Mouse (Mus musculus) neural tube, embryonic 14.5 days (tissue): ENCODE results near the gene Cd200r2. TPM values are rescaled to one million over a fixed set of nuclear protein-coding genes. Genes with fewer than 3 reads are reported as not detected.
"Not testable (repeated sequence)": the region's sequence is repeated elsewhere in the genome, so short reads cannot be mapped to it uniquely, and the experiment has no call there.

ENCODE experiments used
- ATAC-seq: fragments of 200-750 bp; cut with Nextera tagmentation; 2 replicates; pipeline ENCODE4 v1.8.0; 2017; ENCODE audit warnings: low read depth, mild to moderate bottlenecking, moderate TSS enrichment, moderate library complexity
- H3K27ac ChIP-seq: fragments of 300-500 bp; sonication (generic); 2 replicates; pipeline ENCODE4 v1.5.1; 2014; ENCODE audit warnings: low read depth, mild to moderate bottlenecking, control low read depth, low read length, moderate library complexity, mixed read lengths
- H3K27me3 ChIP-seq: fragments of 300-500 bp; sonication (generic); 2 replicates; pipeline ENCODE4 v1.6.1; 2014; ENCODE audit warnings: low read length; ENCODE audit not compliant: control insufficient read depth, insufficient read depth
- H3K36me3 ChIP-seq: fragments of 300-500 bp; sonication (generic); 2 replicates; pipeline ENCODE4 v1.6.1; 2014; ENCODE audit warnings: low read length, mixed read lengths; ENCODE audit not compliant: control insufficient read depth, insufficient read depth
- H3K4me1 ChIP-seq: fragments of 300-500 bp; sonication (generic); 2 replicates; pipeline ENCODE4 v1.6.1; 2014; ENCODE audit warnings: low read length; ENCODE audit not compliant: control insufficient read depth, insufficient read depth
- H3K4me2 ChIP-seq: fragments of 300-500 bp; sonication (generic); 2 replicates; pipeline ENCODE4 v1.6.1; 2014; ENCODE audit warnings: mild to moderate bottlenecking, low read depth, low read length, control low read depth
- H3K4me3 ChIP-seq: fragments of 300-500 bp; sonication (generic); 2 replicates; pipeline ENCODE4 v1.5.1; 2014; ENCODE audit warnings: low read depth, low read length, control low read depth, mixed read lengths
- H3K9ac ChIP-seq: fragments of 300-500 bp; sonication (generic); replicated peaks from 2 replicates; pipeline ENCODE4 v1.6.1; 2014; ENCODE audit warnings: low read depth, mild to moderate bottlenecking, control low read depth, low read length, mixed read lengths
- H3K9me3 ChIP-seq: fragments of 300-500 bp; sonication (generic); 2 replicates; pipeline ENCODE4 v1.6.1; 2016; ENCODE audit warnings: low read length; ENCODE audit not compliant: control insufficient read depth
- WGBS: fragments of 180-500 bp; shearing (Covaris S2); extraction: QIAGEN DNeasy Blood & Tissue Kit; methylation state at CpG from one replicate; pipeline ENCODE4 v1.1.7; 2014; 5-methylcytosine and 5-hydroxymethylcytosine counted together
- polyA plus RNA-seq: library from polyadenylated mRNA; unstranded; fragments of >200 nt; fragmentation: Nextera tagmentation; extraction: Ambion mirVana; gene quantifications from 2 replicates; pipeline ENCODE4 v1.2.1, GENCODE M21; 2014

Cd200r2 gene
- polyA plus RNA-seq = 0.15 TPM in 2 replicates

- no peak for ATAC-seq
- Histone ChIP-seq H3K4me1 (no peaks in the 10 kb centered on the region), H3K4me2 (no peak within 1 kb of the TSS), H3K36me3 (no peaks in the 10 kb centered on the region), H3K4me3 (no peak within 1 kb of the TSS), H3K9ac (no peak within 1 kb of the TSS), H3K9me3 (no peaks in the 10 kb centered on the region), H3K27ac (no peak within 1 kb of the TSS), H3K27me3 (no peaks in the 10 kb centered on the region)
- 86% methylated on average over 2 of the region's 2 CpGs for WGBS
Measured at GRCm38 (mm10) chr16:44866797-44867196, at the start of gene Cd200r2. Gene Cd200r2, plus strand, starts transcription at chr16:44867097.

GRCm38 (mm10) chr16:44818010-44818409 lies 48.9 kb upstream of the Cd200r2 start:
- H3K27me3 ChIP-seq = no peaks in the 10 kb centered on the region
- H3K27ac ChIP-seq = no peak overlapping the region
- H3K9ac ChIP-seq = no peak overlapping the region
- H3K4me1 ChIP-seq = no peaks in the 10 kb centered on the region
- no peak overlapping the region for H3K4me3 ChIP-seq
- H3K4me2 ChIP-seq = no peak overlapping the region
- 64% methylated on average over 1 of the region's 1 CpGs for WGBS
- ATAC-seq = no peak
- no peaks in the 10 kb centered on the region for H3K9me3 ChIP-seq
- H3K36me3 ChIP-seq = no peaks in the 10 kb centered on the region

- 88% methylated on average over 4 of the region's 4 CpGs for WGBS
- ATAC-seq = no peak
- Histone ChIP-seq H3K27me3 (no peaks in the 10 kb centered on the region), H3K4me3 (no peak overlapping the region), H3K27ac (no peak overlapping the region), H3K36me3 (no peaks in the 10 kb centered on the region), H3K4me2 (no peak overlapping the region), H3K4me1 (no peaks in the 10 kb centered on the region), H3K9ac (no peak overlapping the region), H3K9me3 (no peaks in the 10 kb centered on the region)
Measured at GRCm38 (mm10) chr16:44820545-44820944, 46.4 kb upstream of the Cd200r2 start.

GRCm38 (mm10) chr16:44832286-44832685 lies 34.6 kb upstream of the Cd200r2 start:
- H3K4me1 ChIP-seq = no peaks in the 10 kb centered on the region
- no peaks in the 10 kb centered on the region for H3K27me3 ChIP-seq
- no peak for ATAC-seq
- no peak overlapping the region for H3K4me2 ChIP-seq
- no peaks in the 10 kb centered on the region for H3K36me3 ChIP-seq
- no peak overlapping the region for H3K4me3 ChIP-seq
- no peaks in the 10 kb centered on the region for H3K9me3 ChIP-seq
- no peak overlapping the region for H3K9ac ChIP-seq
- 84% methylated on average over 3 of the region's 3 CpGs for WGBS
- H3K27ac ChIP-seq = no peak overlapping the region

GRCm38 (mm10) chr16:44833189-44833588 lies 33.7 kb upstream of the Cd200r2 start:
- H3K9me3 ChIP-seq, H3K9ac ChIP-seq, H3K4me1 ChIP-seq, H3K4me2 ChIP-seq, H3K27me3 ChIP-seq, ATAC-seq, H3K4me3 ChIP-seq, H3K36me3 ChIP-seq, H3K27ac ChIP-seq: not testable (repeated sequence)
- 48% methylated on average over 2 of the region's 2 CpGs for WGBS

- 76% methylated on average over 1 of the region's 1 CpGs for WGBS
- no peaks in the 10 kb centered on the region for H3K27me3 ChIP-seq
- no peak overlapping the region for H3K27ac ChIP-seq
- no peak overlapping the region for H3K4me2 ChIP-seq
- H3K9ac ChIP-seq = no peak overlapping the region
- no peaks in the 10 kb centered on the region for H3K9me3 ChIP-seq
- H3K4me3 ChIP-seq = no peak overlapping the region
- no peak for ATAC-seq
- no peaks in the 10 kb centered on the region for H3K4me1 ChIP-seq
- H3K36me3 ChIP-seq = no peaks in the 10 kb centered on the region
Measured at GRCm38 (mm10) chr16:44875178-44875577, 8.3 kb downstream of the Cd200r2 start.

- Histone ChIP-seq H3K4me3 (no peak overlapping the region), H3K4me2 (no peak overlapping the region), H3K27me3 (no peaks in the 10 kb centered on the region), H3K9ac (no peak overlapping the region), H3K36me3 (no peaks in the 10 kb centered on the region), H3K4me1 (no peaks in the 10 kb centered on the region), H3K27ac (no peak overlapping the region), H3K9me3 (no peaks in the 10 kb centered on the region)
- WGBS = 67% methylated on average over 5 of the region's 5 CpGs
- no peak for ATAC-seq
Measured at GRCm38 (mm10) chr16:44876625-44877024, 9.7 kb downstream of the Cd200r2 start.

- H3K27me3 ChIP-seq = no peaks in the 10 kb centered on the region
- H3K36me3 ChIP-seq = no peaks in the 10 kb centered on the region
- H3K27ac ChIP-seq = no peak overlapping the region
- no peaks in the 10 kb centered on the region for H3K9me3 ChIP-seq
- no peak overlapping the region for H3K4me2 ChIP-seq
- no peak for ATAC-seq
- H3K4me1 ChIP-seq = no peaks in the 10 kb centered on the region
- 88% methylated on average over 6 of the region's 6 CpGs for WGBS
- no peak overlapping the region for H3K4me3 ChIP-seq
- no peak overlapping the region for H3K9ac ChIP-seq
Measured at GRCm38 (mm10) chr16:44877595-44877994, 10.7 kb downstream of the Cd200r2 start.

- no peaks in the 10 kb centered on the region for H3K27me3 ChIP-seq
- no peak overlapping the region for H3K9ac ChIP-seq
- H3K9me3 ChIP-seq = no peaks in the 10 kb centered on the region
- H3K36me3 ChIP-seq = no peaks in the 10 kb centered on the region
- no peak overlapping the region for H3K27ac ChIP-seq
- H3K4me1 ChIP-seq = no peaks in the 10 kb centered on the region
- no peak overlapping the region for H3K4me2 ChIP-seq
- no peak overlapping the region for H3K4me3 ChIP-seq
- ATAC-seq = no peak
- 65% methylated on average over 1 of the region's 1 CpGs for WGBS
Measured at GRCm38 (mm10) chr16:44890814-44891213, 23.9 kb downstream of the Cd200r2 start.

- no peak for ATAC-seq
Measured at GRCm38 (mm10) chr16:44932016-44932415, 65.1 kb downstream of the Cd200r2 start.

More at GRCm38 (mm10) chr16:44932016-44932415, 65.1 kb downstream of the Cd200r2 start:
- no peak overlapping the region for H3K9ac ChIP-seq
- no peaks in the 10 kb centered on the region for H3K9me3 ChIP-seq
- no peak overlapping the region for H3K27ac ChIP-seq
- H3K4me3 ChIP-seq = no peak overlapping the region
- H3K27me3 ChIP-seq = no peaks in the 10 kb centered on the region
- WGBS = 93% methylated on average over 1 of the region's 1 CpGs
- no peaks in the 10 kb centered on the region for H3K4me1 ChIP-seq
- no peaks in the 10 kb centered on the region for H3K36me3 ChIP-seq
- H3K4me2 ChIP-seq = no peak overlapping the region
